Mouse (Mus musculus) heart, postnatal 0 days (tissue): ENCODE data around the gene Idua. TPM values are rescaled to one million over a fixed set of nuclear protein-coding genes. Genes with fewer than 3 reads are reported as not detected.

Experiments used
- ATAC-seq: fragments of 200-750 bp; cut with Nextera tagmentation; 2 replicates; pipeline ENCODE4 v1.8.0; 2017; ENCODE audit warnings: low read depth, moderate number of reproducible peaks, moderate library complexity; ENCODE audit not compliant: insufficient read depth
- DNase-seq: peaks from one replicate; pipeline ENCODE4 v3.0.0-alpha.2; 2016; ENCODE audit warnings: low spot score
- H3K27ac ChIP-seq: fragments of 300-500 bp; sonication (generic); 2 replicates; pipeline ENCODE4 v1.5.1; 2014; ENCODE audit warnings: low read depth, mild to moderate bottlenecking
- H3K27me3 ChIP-seq: fragments of 300-500 bp; sonication (generic); 2 replicates; pipeline ENCODE4 v1.6.1; 2014; ENCODE audit warnings: low read length, mixed read lengths; ENCODE audit not compliant: control insufficient read depth, insufficient read depth
- H3K36me3 ChIP-seq: fragments of 300-500 bp; sonication (generic); replicated peaks from 2 replicates; pipeline ENCODE4 v1.6.1; 2014; ENCODE audit warnings: low read length, mixed read lengths; ENCODE audit not compliant: control insufficient read depth, insufficient read depth
- H3K4me1 ChIP-seq: fragments of 300-500 bp; sonication (generic); 2 replicates; pipeline ENCODE4 v1.6.1; 2014; ENCODE audit warnings: antibody characterized with exemption; ENCODE audit not compliant: control insufficient read depth, insufficient read depth
- H3K4me2 ChIP-seq: fragments of 300-500 bp; sonication (generic); 2 replicates; pipeline ENCODE4 v1.6.1; 2014; ENCODE audit warnings: low read depth, mild to moderate bottlenecking, low read length, moderate library complexity
- H3K4me3 ChIP-seq: fragments of 300-500 bp; sonication (generic); 2 replicates; pipeline ENCODE4 v1.5.1; 2014; ENCODE audit warnings: low read depth, low read length
- H3K9ac ChIP-seq: fragments of 300-500 bp; sonication (generic); replicated peaks from 2 replicates; pipeline ENCODE4 v1.6.1; 2014; ENCODE audit warnings: low read depth, low read length, mixed read lengths
- H3K9me3 ChIP-seq: fragments of 300-500 bp; sonication (generic); replicated peaks from 2 replicates; pipeline ENCODE4 v1.6.1; 2016; ENCODE audit warnings: low read length; ENCODE audit not compliant: control insufficient read depth
- CTCF ChIP-seq: IDR thresholded peaks from 2 replicates; pipeline ENCODE4 v1.5.1; 2016; ENCODE audit warnings: antibody characterized with exemption, control low read depth, low read depth
- EP300 ChIP-seq: IDR thresholded peaks from 2 replicates; pipeline ENCODE4 v1.6.1; 2016; ENCODE audit warnings: antibody characterized with exemption, low read depth
- WGBS: fragments of 180-500 bp; shearing (Covaris S2); extraction: QIAGEN DNeasy Blood & Tissue Kit; methylation state at CpG from one replicate; pipeline ENCODE4 v1.1.7; 2014; 5-methylcytosine and 5-hydroxymethylcytosine counted together
- polyA plus RNA-seq: library from polyadenylated mRNA; unstranded; fragments of >200 nt; fragmentation: Nextera tagmentation; extraction: Ambion mirVana; gene quantifications from 2 replicates; pipeline ENCODE4 v1.2.1, GENCODE M21; 2015
- total RNA-seq: library from RNA; depleted of rRNA; stranded (reverse); fragments of >200 nt; gene quantifications from 2 replicates; pipeline ENCODE4 v1.2.3, GENCODE M21; 2014; ENCODE audit warnings: low replicate concordance

Idua gene
- total and polyA plus RNA-seq, 2 experiments from 2014 or later = 9.6 to 25.6 TPM

DNA sequence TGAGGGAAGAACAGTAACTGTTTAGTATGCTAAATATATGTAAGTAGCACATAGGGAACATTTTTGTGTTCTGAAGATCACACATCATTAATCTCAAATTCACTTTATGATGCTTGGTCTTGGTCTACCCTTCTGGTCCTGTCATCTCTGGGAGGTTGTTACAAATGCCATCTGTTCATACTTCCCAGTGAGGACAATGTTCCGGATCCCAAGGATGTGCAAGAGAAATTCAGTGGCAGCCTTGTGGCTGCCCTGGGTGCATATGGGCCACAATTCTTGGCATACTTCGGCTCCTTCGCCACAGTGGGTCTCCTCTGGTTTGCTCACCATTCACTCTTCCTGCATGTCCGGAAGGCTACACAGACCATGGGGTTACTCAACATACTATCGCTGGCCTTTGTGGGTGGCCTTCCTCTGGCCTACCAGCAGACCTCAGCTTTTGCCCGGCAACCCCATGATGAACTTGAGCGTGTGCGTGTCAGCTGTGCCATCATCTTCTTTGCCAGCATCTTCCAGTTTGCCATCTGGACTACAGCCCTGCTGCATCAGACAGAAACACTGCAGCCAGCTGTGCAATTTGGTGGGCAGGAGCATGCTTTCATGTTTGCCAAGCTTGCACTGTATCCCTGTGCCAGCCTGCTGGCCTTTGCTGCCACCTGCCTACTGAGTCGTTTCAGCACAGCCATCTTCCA, 14.3 kb upstream of the Idua start:
- ATAC-seq = no peak
- Histone ChIP-seq H3K27me3 (no peaks in the 10 kb centered on the region), H3K36me3 (peaks cover 61% of the 10 kb centered on the region), H3K4me2 (no peak overlapping the region), H3K4me1 (no peaks in the 10 kb centered on the region), H3K27ac (no peak overlapping the region), H3K9me3 (no peaks in the 10 kb centered on the region), H3K4me3 (no peak overlapping the region), H3K9ac (no peak overlapping the region)
- 89% methylated on average over 9 of the region's 9 CpGs for WGBS
- no peak for DNase-seq
- TF ChIP-seq EP300 (no peak), CTCF (peak; percentile 14)

DNA sequence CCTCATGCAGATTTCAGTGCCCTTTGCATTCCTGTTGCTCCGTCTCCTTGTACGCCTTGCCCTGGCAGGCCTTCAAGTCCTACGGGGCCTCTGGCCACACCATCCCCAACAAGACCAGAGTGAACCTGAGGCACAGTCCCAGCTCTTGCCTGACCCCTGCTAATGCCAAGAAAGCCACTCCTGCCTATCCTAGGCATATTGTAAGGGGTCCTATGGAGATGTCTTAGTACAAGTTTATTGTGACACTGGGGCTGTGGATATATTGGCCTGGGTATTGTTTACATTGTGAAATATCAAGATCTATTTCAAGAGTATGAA, 13.8 kb upstream of the Idua start:
- TF ChIP-seq CTCF (no peak), EP300 (no peak)
- Histone ChIP-seq H3K9ac (no peak overlapping the region), H3K27ac (no peak overlapping the region), H3K36me3 (peaks cover 63% of the 10 kb centered on the region), H3K4me3 (no peak overlapping the region), H3K9me3 (no peaks in the 10 kb centered on the region), H3K27me3 (no peaks in the 10 kb centered on the region), H3K4me1 (no peaks in the 10 kb centered on the region), H3K4me2 (no peak overlapping the region)
- WGBS = 74% methylated on average over 3 of the region's 3 CpGs
- DNase-seq (no peak), ATAC-seq (no peak)

DNA sequence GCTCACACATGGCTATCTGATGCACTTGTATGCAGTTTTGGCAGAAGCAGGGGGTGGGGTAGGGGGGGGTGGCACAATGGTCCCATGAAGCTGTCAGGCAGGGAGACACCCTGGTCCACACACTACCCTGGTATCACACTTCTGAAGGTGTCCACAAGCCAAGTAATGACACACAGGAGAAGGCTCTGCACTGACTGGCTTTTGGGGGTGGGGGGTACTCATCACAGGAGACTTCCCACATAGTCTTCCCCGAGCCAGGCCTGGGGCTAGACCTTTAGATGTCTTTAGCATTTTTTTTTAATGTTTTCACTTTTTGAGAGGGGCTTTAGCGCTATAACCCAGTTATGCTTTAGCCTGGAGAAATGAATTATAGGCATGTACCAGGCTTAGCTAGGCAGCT, 12.8 kb upstream of the Idua start:
- Histone ChIP-seq H3K36me3 (peaks cover 64% of the 10 kb centered on the region), H3K27ac (no peak overlapping the region), H3K4me1 (no peaks in the 10 kb centered on the region), H3K9me3 (no peaks in the 10 kb centered on the region), H3K4me2 (no peak overlapping the region), H3K27me3 (no peaks in the 10 kb centered on the region), H3K9ac (no peak overlapping the region), H3K4me3 (no peak overlapping the region)
- DNase-seq (no peak), ATAC-seq (no peak)
- no peak for TF ChIP-seq CTCF
- no peak for TF ChIP-seq EP300
- 89% methylated on average over 2 of the region's 2 CpGs for WGBS

DNA sequence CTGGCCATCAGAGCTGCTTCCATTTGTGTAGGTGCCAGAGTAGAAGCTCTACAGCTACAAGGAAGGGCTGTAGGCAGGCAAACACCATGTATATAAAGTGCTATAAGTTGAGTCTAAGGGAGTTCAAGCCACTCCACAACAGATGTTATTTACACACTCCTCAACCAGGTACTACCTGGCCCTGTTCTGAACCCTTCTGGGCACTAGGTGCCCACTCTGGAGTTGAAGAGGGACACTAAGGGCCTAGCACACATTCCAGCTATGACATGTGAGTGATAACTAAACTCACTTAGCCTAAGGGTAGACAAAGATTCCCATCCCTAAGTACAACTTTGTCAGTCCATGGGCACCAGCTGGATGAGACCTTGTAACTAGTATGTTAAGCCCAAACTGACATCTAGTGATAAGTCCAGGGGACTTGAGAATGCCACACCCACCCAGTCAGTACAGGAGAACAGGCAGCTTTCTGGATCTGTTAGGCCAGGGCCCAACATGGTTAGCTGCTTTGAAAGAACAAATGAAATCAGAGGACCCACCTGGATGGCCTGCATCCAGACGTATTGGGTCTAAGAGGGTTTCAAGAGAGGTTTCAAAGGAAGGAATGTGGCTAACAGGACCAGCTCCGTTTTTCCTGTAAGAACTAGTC, 12.2 kb upstream of the Idua start:
- 78% methylated on average over 2 of the region's 2 CpGs for WGBS
- no peak for DNase-seq
- no peak overlapping the region for H3K4me2 ChIP-seq
- no peaks in the 10 kb centered on the region for H3K4me1 ChIP-seq
- ATAC-seq = no peak
- H3K27ac ChIP-seq = no peak overlapping the region
- H3K27me3 ChIP-seq = no peaks in the 10 kb centered on the region
- no peak overlapping the region for H3K4me3 ChIP-seq
- H3K9ac ChIP-seq = no peak overlapping the region
- TF ChIP-seq CTCF (no peak), EP300 (no peak)
- peaks cover 66% of the 10 kb centered on the region for H3K36me3 ChIP-seq
- H3K9me3 ChIP-seq = no peaks in the 10 kb centered on the region

DNA sequence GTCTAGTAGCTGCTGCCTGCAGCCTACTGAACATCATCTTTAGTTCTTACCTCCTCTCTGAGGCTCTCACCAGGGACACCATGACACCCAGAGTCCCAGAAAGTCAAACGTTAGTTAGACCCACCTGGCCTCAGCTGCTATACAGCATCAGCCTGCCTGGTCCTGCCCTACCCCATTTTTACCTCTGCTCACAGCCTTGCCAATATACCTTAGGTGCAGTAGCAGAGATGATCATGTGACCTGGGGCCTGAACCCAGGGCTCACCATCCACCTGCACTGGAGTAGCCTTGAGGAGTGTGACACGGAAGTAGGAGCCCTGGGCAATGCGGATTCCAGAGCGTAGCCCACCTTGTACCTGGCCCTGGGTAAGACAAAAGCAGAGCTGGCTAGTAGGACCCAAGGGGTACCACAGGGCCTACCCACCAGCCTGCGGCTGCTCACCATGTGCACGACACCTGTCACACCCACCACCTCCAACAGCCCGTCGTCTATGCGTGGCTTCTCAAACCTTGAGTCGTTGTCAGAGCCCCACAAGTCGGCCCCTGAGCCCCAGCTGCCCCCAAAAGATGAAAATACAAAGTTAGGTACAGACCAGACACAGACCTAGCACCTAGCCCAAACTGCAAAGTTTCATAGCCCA, 11.1 kb upstream of the Idua start:
- peaks cover 73% of the 10 kb centered on the region for H3K36me3 ChIP-seq
- WGBS = 89% methylated on average over 11 of the region's 11 CpGs
- H3K9me3 ChIP-seq = no peaks in the 10 kb centered on the region
- H3K9ac ChIP-seq = no peak overlapping the region
- DNase-seq = no peak
- no peak overlapping the region for H3K4me2 ChIP-seq
- no peak for ATAC-seq
- H3K4me3 ChIP-seq = no peak overlapping the region
- H3K27ac ChIP-seq = no peak overlapping the region
- no peak for TF ChIP-seq EP300
- no peak for TF ChIP-seq CTCF
- H3K27me3 ChIP-seq = no peaks in the 10 kb centered on the region
- H3K4me1 ChIP-seq = no peaks in the 10 kb centered on the region
